Mouse (Mus musculus) MEL (cell line): Measurements from ENCODE around the gene Ell2. TPM values are rescaled to one million over a fixed set of nuclear protein-coding genes. Genes with fewer than 3 reads are reported as not detected.
A peak's percentile ranks its signal among the peaks of the same experiment; 100 is the strongest.

ENCODE experiments used
- DNase-seq: peaks from one replicate; pipeline ENCODE4 v3.0.0; 2011; ENCODE audit warnings: low read depth, low spot score
- H3K27ac ChIP-seq: 2 replicates; pipeline ENCODE4 v1.5.1; 2012; ENCODE audit warnings: low read depth, mild to moderate bottlenecking, control low read depth, low read length, moderate library complexity; ENCODE audit not compliant: control insufficient read depth
- H3K27me3 ChIP-seq, 2 experiments: fragments of 150-350 bp in 1 of 2; sonication (generic) in 1 of 2; 2 replicates each; pipeline ENCODE4 v1.6.1; 2012; ENCODE audit warnings: low read length in 2 of 2, mild to moderate bottlenecking in 2 of 2, improper control_type of control experiment in 1 of 2, moderate library complexity in 1 of 2; ENCODE audit not compliant: insufficient read depth in 2 of 2, control insufficient read depth in 1 of 2
- H3K36me3 ChIP-seq, 2 experiments: 2 replicates each; pipeline ENCODE4 v1.6.1; 2012 to 2014; ENCODE audit warnings: low read length in 2 of 2, improper control_type of control experiment in 1 of 2, inconsistent platforms in 1 of 2, mild to moderate bottlenecking in 1 of 2; ENCODE audit not compliant: insufficient read depth in 2 of 2, control insufficient read depth in 1 of 2
- H3K4me1 ChIP-seq, 2 experiments: fragments of 150-350 bp in 1 of 2; sonication (generic) in 1 of 2; 2 replicates each; pipeline ENCODE4 v1.6.1; 2012; ENCODE audit warnings: low read length in 2 of 2, improper control_type of control experiment in 1 of 2, mild to moderate bottlenecking in 1 of 2; ENCODE audit not compliant: insufficient read depth in 2 of 2, control insufficient read depth in 1 of 2
- H3K4me3 ChIP-seq, 2 experiments: fragments of 150-350 bp in 1 of 2; sonication (generic) in 1 of 2; 2 replicates each; pipeline ENCODE4 v1.5.1; 2012; ENCODE audit warnings: low read depth in 2 of 2, low read length in 2 of 2, mild to moderate bottlenecking in 2 of 2, moderate library complexity in 2 of 2, control low read depth in 1 of 2, improper control_type of control experiment in 1 of 2; ENCODE audit not compliant: control insufficient read depth in 1 of 2, insufficient read depth in 1 of 2
- H3K79me2 ChIP-seq: 2 replicates; pipeline ENCODE4 v1.6.1; 2012; ENCODE audit warnings: mild to moderate bottlenecking, low read length, moderate library complexity; ENCODE audit not compliant: control insufficient read depth, poor library complexity, insufficient read depth
- H3K9ac ChIP-seq: 2 replicates; pipeline ENCODE4 v1.6.1; 2012; ENCODE audit warnings: low read depth, mild to moderate bottlenecking, control low read depth, low read length, moderate library complexity; ENCODE audit not compliant: control insufficient read depth, poor library complexity, severe bottlenecking
- H3K9me3 ChIP-seq: fragments of 150-350 bp; sonication (generic); replicated peaks from 2 replicates; pipeline ENCODE4 v1.6.1; 2012; ENCODE audit warnings: mild to moderate bottlenecking, low read length, improper control_type of control experiment, moderate library complexity; ENCODE audit not compliant: insufficient read depth
- BHLHE40 ChIP-seq: IDR thresholded peaks from 2 replicates; pipeline ENCODE4 v1.6.1; 2012; ENCODE audit warnings: low read depth, mild to moderate bottlenecking, inconsistent platforms, low read length, improper control_type of control experiment, borderline replicate concordance
- CHD1 ChIP-seq: IDR thresholded peaks from 2 replicates; pipeline ENCODE4 v1.6.1; 2012; ENCODE audit warnings: low read depth, mild to moderate bottlenecking, inconsistent platforms, low read length, improper control_type of control experiment
- CTCF ChIP-seq, 3 experiments: IDR thresholded peaks in 2 of 3; conservative IDR thresholded peaks in 1 of 3; 2 replicates each; pipeline ENCODE4 v1.5.1; 2011 to 2012; ENCODE audit warnings: low read length in 3 of 3, low read depth in 2 of 3, mild to moderate bottlenecking in 2 of 3, improper control_type of control experiment in 1 of 3, inconsistent platforms in 1 of 3, mixed read lengths in 1 of 3, moderate library complexity in 1 of 3; ENCODE audit not compliant: control insufficient read depth in 1 of 3, insufficient read depth in 1 of 3, poor library complexity in 1 of 3, severe bottlenecking in 1 of 3
- ELF1 ChIP-seq: IDR thresholded peaks from 2 replicates; pipeline ENCODE4 v1.6.1; 2014; ENCODE audit warnings: low read depth, mild to moderate bottlenecking, inconsistent platforms, low read length, improper control_type of control experiment, moderate library complexity
- GATA1 ChIP-seq: IDR thresholded peaks from 2 replicates; pipeline ENCODE4 v1.6.1; 2011; ENCODE audit warnings: low read depth, low read length, improper control_type of control experiment
- HCFC1 ChIP-seq: IDR thresholded peaks from 2 replicates; pipeline ENCODE4 v1.6.1; 2012; ENCODE audit warnings: low read depth, mild to moderate bottlenecking, inconsistent platforms, low read length, improper control_type of control experiment, moderate library complexity
- KAT2A ChIP-seq: conservative IDR thresholded peaks from 2 replicates; pipeline ENCODE4 v1.6.1; 2012; ENCODE audit warnings: low read depth, low read length, improper control_type of control experiment, inconsistent platforms
- MAFK ChIP-seq: IDR thresholded peaks from 2 replicates; pipeline ENCODE4 v1.6.1; 2011; ENCODE audit warnings: low read depth, mild to moderate bottlenecking, low read length, improper control_type of control experiment, borderline replicate concordance
- MAX ChIP-seq: IDR thresholded peaks from 2 replicates; pipeline ENCODE4 v1.6.1; 2011; ENCODE audit warnings: low read length, improper control_type of control experiment
- MAZ ChIP-seq: IDR thresholded peaks from 2 replicates; pipeline ENCODE4 v1.6.1; 2012; ENCODE audit warnings: low read depth, mild to moderate bottlenecking, inconsistent platforms, low read length, improper control_type of control experiment
- NRF1 ChIP-seq: IDR thresholded peaks from 2 replicates; pipeline ENCODE4 v1.6.1; 2014; ENCODE audit warnings: low read depth, mild to moderate bottlenecking, inconsistent platforms, low read length, improper control_type of control experiment, moderate library complexity; ENCODE audit not compliant: poor library complexity, insufficient read depth, severe bottlenecking
- POLR2A ChIP-seq, 2 experiments: IDR thresholded peaks; 2 replicates each; pipeline ENCODE4 v1.6.1; 2011 to 2012; ENCODE audit warnings: low read length in 2 of 2, mild to moderate bottlenecking in 2 of 2, control low read depth in 1 of 2, improper control_type of control experiment in 1 of 2, low read depth in 1 of 2, moderate library complexity in 1 of 2; ENCODE audit not compliant: control insufficient read depth in 1 of 2, insufficient read depth in 1 of 2, poor library complexity in 1 of 2
- POLR2AphosphoS5 ChIP-seq: IDR thresholded peaks from 2 replicates; pipeline ENCODE4 v1.6.1; 2012; ENCODE audit warnings: low read depth, borderline replicate concordance, mild to moderate bottlenecking, inconsistent platforms, low read length, moderate library complexity, mixed read lengths
- RAD21 ChIP-seq: IDR thresholded peaks from 2 replicates; pipeline ENCODE4 v1.6.1; 2011; ENCODE audit warnings: mild to moderate bottlenecking, low read depth, low read length, improper control_type of control experiment
- RCOR1 ChIP-seq: IDR thresholded peaks from 2 replicates; pipeline ENCODE4 v1.6.1; 2012; ENCODE audit warnings: low read depth, mild to moderate bottlenecking, inconsistent platforms, low read length, improper control_type of control experiment
- SMC3 ChIP-seq: IDR thresholded peaks from 2 replicates; pipeline ENCODE4 v1.6.1; 2011; ENCODE audit warnings: low read depth, low read length, improper control_type of control experiment
- TBP ChIP-seq: IDR thresholded peaks from 2 replicates; pipeline ENCODE4 v1.8.0; 2011; ENCODE audit warnings: low read depth, low read length, improper control_type of control experiment
- USF1 ChIP-seq: IDR thresholded peaks from 2 replicates; pipeline ENCODE4 v1.6.1; 2014; ENCODE audit warnings: low read depth, mild to moderate bottlenecking, inconsistent platforms, low read length, improper control_type of control experiment, moderate library complexity
- ZC3H11A ChIP-seq: IDR thresholded peaks from 2 replicates; pipeline ENCODE4 v1.6.1; 2012; ENCODE audit warnings: low read depth, mild to moderate bottlenecking, inconsistent platforms, low read length, improper control_type of control experiment
- ZKSCAN1 ChIP-seq: IDR thresholded peaks from 2 replicates; pipeline ENCODE4 v1.6.1; 2012; ENCODE audit warnings: low read depth, mild to moderate bottlenecking, inconsistent platforms, low read length, improper control_type of control experiment, moderate library complexity
- ZMIZ1 ChIP-seq: IDR thresholded peaks from 2 replicates; pipeline ENCODE4 v1.6.1; 2012; ENCODE audit warnings: low read depth, mild to moderate bottlenecking, inconsistent platforms, low read length, improper control_type of control experiment, moderate library complexity
- polyA plus RNA-seq, 2 experiments: library from polyadenylated mRNA; stranded (reverse) in 1 of 2; unstranded in 1 of 2; fragments of >175 nt in 1 of 2; fragments of >200 nt in 1 of 2; gene quantifications; 2 replicates each; pipeline versions ENCODE4 v1.2.1 to v1.2.4; 2012; ENCODE audit warnings: low replicate concordance in 2 of 2, low read depth in 1 of 2; ENCODE audit not compliant: insufficient read length in 2 of 2, insufficient read depth in 1 of 2, missing spikeins in 1 of 2
- total RNA-seq: library from RNA; depleted of rRNA; stranded (reverse); fragments of 300-350 nt; gene quantifications from 2 replicates; pipeline ENCODE4 v1.2.3, GENCODE M21; 2012; rRNA removed

The Ell2 gene
- total RNA-seq (25.0 and 27.7 TPM in 2 replicates), polyA plus RNA-seq (10 to 100 TPM; 52.5 to 77.1 TPM)

DNA sequence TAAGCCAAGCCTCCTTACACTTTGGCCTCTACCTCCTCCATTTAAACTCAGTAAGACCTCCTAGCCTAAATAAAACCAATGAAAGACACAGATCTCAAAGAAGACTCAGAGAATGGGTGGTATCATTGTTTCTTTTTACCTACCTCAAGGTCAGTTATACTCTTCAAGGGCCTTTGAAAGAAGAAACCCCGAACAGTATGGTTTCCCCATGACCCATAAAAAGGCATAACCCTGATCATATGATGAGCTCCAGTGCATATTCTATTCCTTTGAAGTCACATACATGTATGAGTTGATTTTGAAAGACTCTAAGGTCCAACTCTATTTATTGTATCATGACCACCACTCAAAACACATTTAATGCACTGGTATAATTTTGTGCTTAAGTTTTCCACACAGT is at the start of gene Ell2:
TSS of gene Ell2 (plus strand) at position 301 of the 400 bp plus-strand sequence.
- H3K79me2 ChIP-seq, result peaks cover 28% of the 10 kb centered on the region
- H3K27ac ChIP-seq, result peak within 1 kb of the TSS; percentile 13
- TF ChIP-seq BHLHE40, result no peak
- TF ChIP-seq ZMIZ1, result no peak
- TF ChIP-seq RCOR1, result no peak
- no peak for TF ChIP-seq TBP
- TF ChIP-seq NRF1, result no peak
- TF ChIP-seq RAD21, result no peak
- TF ChIP-seq MAFK, result no peak
- TF ChIP-seq ZKSCAN1, result no peak
- TF ChIP-seq USF1, result no peak
- no peak for TF ChIP-seq ZC3H11A
- no peak for TF ChIP-seq ELF1
- TF ChIP-seq POLR2AphosphoS5, result no peak
- no peak for TF ChIP-seq KAT2A
- TF ChIP-seq CHD1, result no peak
- TF ChIP-seq MAX, result no peak
- TF ChIP-seq HCFC1, result no peak
- no peak for TF ChIP-seq CTCF (IDR thresholded peaks at IDR 0.05 in 2 of 3, conservative IDR thresholded peaks at IDR 0.05 in 1 of 3; ENCODE audit: control insufficient read depth in 1 of 3, insufficient read depth in 1 of 3, low read depth in 2 of 3, low read length in 3 of 3, poor library complexity in 1 of 3, severe bottlenecking in 1 of 3)
- no peak for TF ChIP-seq SMC3
- DNase-seq, result no peak
- no peaks in the 10 kb centered on the region for H3K9me3 ChIP-seq
- peaks cover 0 to 20% of the 10 kb centered on the region in 2 experiments; a peak in 2 of 4 replicates for H3K36me3 ChIP-seq
- peak within 1 kb of the TSS; percentile 90 to 98 for H3K4me3 ChIP-seq
- peaks cover 12 to 15% of the 10 kb centered on the region in 2 experiments for H3K4me1 ChIP-seq
- H3K27me3 ChIP-seq, result no peaks in the 10 kb centered on the region
- H3K9ac ChIP-seq, result peak within 1 kb of the TSS; percentile 76

DNA sequence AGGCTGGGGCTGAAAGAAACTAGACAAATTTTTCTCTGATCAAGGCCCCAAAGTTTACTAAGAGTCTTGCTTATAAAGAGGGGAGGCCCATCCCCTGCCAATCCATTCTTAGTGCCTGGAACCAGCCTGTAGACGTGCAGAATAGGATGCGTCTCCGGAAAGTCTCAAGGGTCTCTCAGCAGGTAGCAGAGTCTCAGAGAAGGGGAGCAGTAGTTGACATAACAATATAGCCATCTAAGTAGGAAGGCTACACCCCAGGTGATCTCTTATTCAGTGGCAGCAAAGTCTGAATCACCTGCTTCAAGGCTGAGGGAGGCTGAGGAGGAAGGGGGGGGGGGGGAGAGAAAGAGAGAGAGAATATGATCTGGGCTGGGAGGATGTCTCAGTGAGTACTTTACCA is 21.1 kb upstream of the Ell2 start:
- Histone ChIP-seq H3K27me3 (no peaks in the 10 kb centered on the region), H3K36me3 (peaks cover 0 to 10% of the 10 kb centered on the region in 2 experiments; a peak in 2 of 4 replicates), H3K4me3 (no peak overlapping the region), H3K9me3 (no peaks in the 10 kb centered on the region), H3K9ac (no peak overlapping the region), H3K27ac (no peak overlapping the region), H3K79me2 (no peaks in the 10 kb centered on the region), H3K4me1 (peaks cover 0 to 4% of the 10 kb centered on the region in 2 experiments; a peak in 1 of 4 replicates)
- no peak for DNase-seq
- TF ChIP-seq CTCF (IDR thresholded peaks at IDR 0.05 in 2 of 3, conservative IDR thresholded peaks at IDR 0.05 in 1 of 3; ENCODE audit: control insufficient read depth in 1 of 3, insufficient read depth in 1 of 3, low read depth in 2 of 3, low read length in 3 of 3, poor library complexity in 1 of 3, severe bottlenecking in 1 of 3), result no peak
- no peak for TF ChIP-seq MAFK
- TF ChIP-seq MAX, result no peak
- TF ChIP-seq MAZ, result no peak
- TF ChIP-seq GATA1, result no peak
- no peak for TF ChIP-seq CHD1
- no peak for TF ChIP-seq POLR2A (IDR thresholded peaks at IDR 0.05; ENCODE audit: control insufficient read depth in 1 of 2, insufficient read depth in 1 of 2, low read depth in 1 of 2, low read length in 2 of 2, poor library complexity in 1 of 2)
- TF ChIP-seq ELF1, result no peak
